Mouse (Mus musculus): ENCODE measurements at regions not wholly inside any gene's neighbourhood (a gene's known extent, or its start where the extent isn't known, plus 50 kb on each side); places are given as distances from the start of the nearest gene placed in this dataset.

- DNase-seq, result no peak
- intact Hi-C loops (cut with DNase I), result no loop called here
- H3K27ac ChIP-seq, result no peak overlapping the region
- H3K4me3 ChIP-seq, result no peak overlapping the region
- TF ChIP-seq CTCF (IDR thresholded peaks at IDR 0.05), result no peak
Observed at GRCm38 (mm10) chr12:110120141-110120540, 158.7 kb upstream of the Dio3 start.

- DNase-seq, result no peak
- intact Hi-C loops (cut with DNase I), result no loop called here
- H3K27ac ChIP-seq, result peak overlapping the region; percentile 16; the same call in 1 of the 2 replicates
- no peak for TF ChIP-seq CTCF (IDR thresholded peaks at IDR 0.05)
- no peak overlapping the region for H3K4me3 ChIP-seq
Observed at GRCm38 (mm10) chr12:110122976-110123375, 155.9 kb upstream of the Dio3 start.

GRCm38 (mm10) chr12:110126525-110126924 lies 152.3 kb upstream of the Dio3 start:
- no peak for TF ChIP-seq CTCF (IDR thresholded peaks at IDR 0.05)
- Histone ChIP-seq H3K27ac (no peak overlapping the region), H3K4me3 (no peak overlapping the region)
- intact Hi-C loops (cut with DNase I), result no loop called here
- DNase-seq, result no peak

- no peak for TF ChIP-seq CTCF (IDR thresholded peaks at IDR 0.05)
- DNase-seq, result no peak
- Histone ChIP-seq H3K4me3 (no peak overlapping the region), H3K27ac (no peak overlapping the region)
- intact Hi-C loops (cut with DNase I), result no loop called here
Observed at GRCm38 (mm10) chr12:110145379-110145778, 133.5 kb upstream of the Dio3 start.

GRCm38 (mm10) chr12:110154225-110154962 lies 124.5 kb upstream of the Dio3 start:
- no peak for TF ChIP-seq CTCF (IDR thresholded peaks at IDR 0.05)
- no peak overlapping the region for H3K27ac ChIP-seq
- no peak for DNase-seq
- intact Hi-C loops (cut with DNase I), result no loop called here
- H3K4me3 ChIP-seq, result no peak overlapping the region

GRCm38 (mm10) chr12:110154963-110155325 lies 123.9 kb upstream of the Dio3 start:
- H3K4me3 ChIP-seq, result no peak overlapping the region
- no peak for TF ChIP-seq CTCF (IDR thresholded peaks at IDR 0.05)
- H3K27ac ChIP-seq, result no peak overlapping the region
- intact Hi-C loops (cut with DNase I), result no loop called here
- peak; percentile 27 for DNase-seq

- Histone ChIP-seq H3K27ac (no peak overlapping the region), H3K4me3 (no peak overlapping the region)
- DNase-seq, result peak; percentile 36
- intact Hi-C loops (cut with DNase I), result no loop called here
- TF ChIP-seq CTCF (IDR thresholded peaks at IDR 0.05), result no peak
Observed at GRCm38 (mm10) chr12:110156441-110156840, 122.4 kb upstream of the Dio3 start.

GRCm38 (mm10) chr12:110157998-110158747 lies 120.7 kb upstream of the Dio3 start:
- intact Hi-C loops (cut with DNase I), result no loop called here
- H3K4me3 ChIP-seq, result no peak overlapping the region
- TF ChIP-seq CTCF (IDR thresholded peaks at IDR 0.05), result no peak
- no peak overlapping the region for H3K27ac ChIP-seq
- DNase-seq, result no peak

GRCm38 (mm10) chr12:110161306-110161705 lies 117.6 kb upstream of the Dio3 start:
- TF ChIP-seq CTCF (IDR thresholded peaks at IDR 0.05), result no peak
- intact Hi-C loops (cut with DNase I), result no loop called here
- DNase-seq, result no peak
- Histone ChIP-seq H3K4me3 (no peak overlapping the region), H3K27ac (no peak overlapping the region)

GRCm38 (mm10) chr12:110165462-110165861 lies 113.4 kb upstream of the Dio3 start:
- intact Hi-C loops (cut with DNase I), result no loop called here
- Histone ChIP-seq H3K27ac (no peak overlapping the region), H3K4me3 (no peak overlapping the region)
- no peak for DNase-seq
- no peak for TF ChIP-seq CTCF (IDR thresholded peaks at IDR 0.05)

GRCm38 (mm10) chr12:110168407-110168806 lies 110.5 kb upstream of the Dio3 start:
- DNase-seq, result no peak
- Histone ChIP-seq H3K27ac (no peak overlapping the region), H3K4me3 (no peak overlapping the region)
- intact Hi-C loops (cut with DNase I), result no loop called here
- TF ChIP-seq CTCF (IDR thresholded peaks at IDR 0.05), result no peak

GRCm38 (mm10) chr12:110169261-110169660 lies 109.6 kb upstream of the Dio3 start:
- DNase-seq, result no peak
- Histone ChIP-seq H3K27ac (no peak overlapping the region), H3K4me3 (no peak overlapping the region)
- TF ChIP-seq CTCF (IDR thresholded peaks at IDR 0.05), result no peak
- intact Hi-C loops (cut with DNase I), result no loop called here

GRCm38 (mm10) chr12:110170496-110170895 lies 108.4 kb upstream of the Dio3 start:
- Histone ChIP-seq H3K4me3 (no peak overlapping the region), H3K27ac (no peak overlapping the region)
- intact Hi-C loops (cut with DNase I), result no loop called here
- DNase-seq, result no peak
- TF ChIP-seq CTCF (IDR thresholded peaks at IDR 0.05), result no peak

GRCm38 (mm10) chr12:110177826-110178225 lies 101.0 kb upstream of the Dio3 start:
- intact Hi-C loops (cut with DNase I), result no loop called here
- no peak overlapping the region for H3K4me3 ChIP-seq
- no peak for DNase-seq
- TF ChIP-seq CTCF (IDR thresholded peaks at IDR 0.05), result no peak
- no peak overlapping the region for H3K27ac ChIP-seq
